In the genomic region with DNA sequence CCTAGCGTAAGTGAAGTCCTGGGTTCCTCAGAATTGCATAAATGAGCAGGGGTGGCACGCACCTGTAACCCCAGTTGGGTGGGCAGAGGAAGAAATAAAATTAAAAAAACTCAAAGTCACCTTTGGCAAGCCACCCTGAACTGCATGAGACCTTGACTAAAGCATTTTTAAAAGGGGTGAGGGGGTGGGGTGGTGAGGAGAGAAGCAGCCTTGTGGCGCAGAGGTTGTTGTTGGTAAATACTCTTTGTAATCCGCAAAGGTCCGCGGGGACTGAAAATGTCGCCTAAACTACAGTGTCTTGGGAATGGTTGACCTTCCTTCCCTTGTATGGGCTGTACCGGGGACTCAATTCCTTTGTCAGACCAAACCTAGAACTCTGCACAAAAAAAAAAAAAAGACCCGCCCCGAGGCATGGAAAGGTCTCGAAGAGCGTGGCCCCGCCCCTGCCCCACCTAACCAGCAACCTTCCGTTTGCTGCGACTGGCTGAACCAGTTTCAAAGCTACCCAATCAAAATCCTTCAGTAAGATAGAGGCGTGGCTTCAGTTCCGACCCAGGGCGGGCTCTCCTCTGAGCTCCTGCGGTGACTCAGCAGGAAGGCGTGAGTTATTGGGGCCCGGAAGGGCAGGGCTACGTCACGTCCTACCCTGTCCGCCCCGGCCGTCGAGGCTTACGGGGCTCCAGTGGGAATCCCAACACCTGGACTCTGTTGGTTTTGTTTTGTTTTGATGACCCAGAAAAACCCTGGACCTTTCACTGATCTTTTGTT, we compare ENCODE assay signal across 8 mouse cellular contexts. TPM values are rescaled to one million over a fixed set of nuclear protein-coding genes. Genes with fewer than 3 reads are reported as not detected.
DNase-seq lines count a peak whose midpoint lies in the region; ATAC-seq and TF ChIP-seq lines count a peak whose summit lies in the region.

No protein-coding gene starts in this region.

- H3K4me2 ChIP-seq in embryonic facial prominence, embryonic 14.5 days (ENCODE audit: low read depth, low read length): peak overlapping the region; percentile 62
- peak overlapping the region; percentile 61 for H3K4me2 ChIP-seq in limb, embryonic 13.5 days (replicated peaks)
- peak overlapping the region; percentile 61 for H3K4me2 ChIP-seq in midbrain, embryonic 16.5 days (ENCODE audit: low read length)

- WGBS in embryonic facial prominence, embryonic 14.5 days: 7% methylated on average over 27 of the region's 28 CpGs
- WGBS in heart, adult 2 months: 7% methylated on average over 28 of the region's 28 CpGs
- 9% methylated on average over 28 of the region's 28 CpGs for WGBS in limb, embryonic 13.5 days
- WGBS in midbrain, embryonic 16.5 days: 8% methylated on average over 28 of the region's 28 CpGs

- peaks cover 20% of the 10 kb centered on the region for H3K4me1 ChIP-seq in embryonic facial prominence, embryonic 14.5 days (ENCODE audit: control insufficient read depth, insufficient read depth, low read length)
- H3K4me1 ChIP-seq in heart, adult 2 months (ENCODE audit: control insufficient read depth, insufficient read depth, low read length): peaks cover 11% of the 10 kb centered on the region
- H3K4me1 ChIP-seq in limb, embryonic 13.5 days: peaks cover 19% of the 10 kb centered on the region
- H3K4me1 ChIP-seq in midbrain, embryonic 16.5 days (ENCODE audit: control insufficient read depth, insufficient read depth, low read length): peaks cover 14% of the 10 kb centered on the region; the same call in 1 of the 2 replicates

- DNase-seq in 3134 (ENCODE audit: extremely low read depth, insufficient read length, low spot score): peak; percentile 92
- DNase-seq in adrenal gland, postnatal 4 days (ENCODE audit: low spot score in 2 of 2): peak; percentile 72 to 84
- peak; percentile 100 for DNase-seq in embryonic facial prominence, embryonic 14.5 days (ENCODE audit: low spot score)
- DNase-seq in heart, adult 2 months: peak; percentile 90 to 97
- DNase-seq in kidney, adult 8-10 months: peak; percentile 96 to 99
- DNase-seq in spleen, postnatal 10 days (ENCODE audit: low spot score in 2 of 2): peak; percentile 84 to 95

- TF ChIP-seq POLR2A in heart, adult 2 months (IDR thresholded peaks at IDR 0.05; ENCODE audit: insufficient read depth, low read depth, low read length): peak; percentile 92

- intact Hi-C loops in heart, adult 2 months (cut with DNase I): loop anchor here (1.0 kb wide), 1 partner anchor 69 kb away; no protein-coding TSS in a partner anchor

- peak overlapping the region; percentile 37 for H3K4me3 ChIP-seq in embryonic facial prominence, embryonic 14.5 days (ENCODE audit: low read depth, low read length)
- peak overlapping the region; percentile 43 for H3K4me3 ChIP-seq in heart, adult 2 months
- H3K4me3 ChIP-seq in limb, embryonic 13.5 days: peak overlapping the region; percentile 41
- peak overlapping the region; percentile 34 for H3K4me3 ChIP-seq in midbrain, embryonic 16.5 days (ENCODE audit: low read depth, low read length)

- H3K9ac ChIP-seq in embryonic facial prominence, embryonic 14.5 days (ENCODE audit: low read depth, low read length): peak overlapping the region; percentile 52
- H3K9ac ChIP-seq in heart, adult 2 months (ENCODE audit: low read depth, low read length): peak overlapping the region; percentile 70
- H3K9ac ChIP-seq in limb, embryonic 13.5 days: peak overlapping the region; percentile 36
- H3K9ac ChIP-seq in midbrain, embryonic 16.5 days (ENCODE audit: low read depth, low read length): peak overlapping the region; percentile 58

- no peaks in the 10 kb centered on the region for H3K9me3 ChIP-seq in embryonic facial prominence, embryonic 14.5 days (ENCODE audit: control insufficient read depth, low read length)
- no peaks in the 10 kb centered on the region for H3K9me3 ChIP-seq in limb, embryonic 13.5 days
- H3K9me3 ChIP-seq in midbrain, embryonic 16.5 days (replicated peaks; ENCODE audit: control insufficient read depth, low read length, poor library complexity, severe bottlenecking): no peaks in the 10 kb centered on the region

- H3K36me3 ChIP-seq in embryonic facial prominence, embryonic 14.5 days (ENCODE audit: control insufficient read depth, insufficient read depth, low read length): no peaks in the 10 kb centered on the region
- H3K36me3 ChIP-seq in heart, adult 2 months (ENCODE audit: control insufficient read depth, insufficient read depth, low read length): peaks cover 2% of the 10 kb centered on the region; the same call in 1 of the 2 replicates
- no peaks in the 10 kb centered on the region for H3K36me3 ChIP-seq in limb, embryonic 13.5 days
- no peaks in the 10 kb centered on the region for H3K36me3 ChIP-seq in midbrain, embryonic 16.5 days (ENCODE audit: control insufficient read depth, insufficient read depth, low read length)

- no peaks in the 10 kb centered on the region for H3K79me2 ChIP-seq in heart, adult 2 months (replicated peaks; ENCODE audit: control insufficient read depth, insufficient read depth, low read length)

- peak overlapping the region; percentile 90 for H3K27ac ChIP-seq in embryonic facial prominence, embryonic 14.5 days (replicated peaks; ENCODE audit: low read depth, low read length)
- H3K27ac ChIP-seq in heart, adult 2 months: peak overlapping the region; percentile 95
- H3K27ac ChIP-seq in limb, embryonic 13.5 days: peak overlapping the region; percentile 82
- H3K27ac ChIP-seq in midbrain, embryonic 16.5 days (ENCODE audit: low read length): peak overlapping the region; percentile 87

- no peak for TF ChIP-seq CTCF in heart, adult 2 months (IDR thresholded peaks at IDR 0.05)

- TF ChIP-seq EP300 in heart, adult 2 months (IDR thresholded peaks at IDR 0.05; ENCODE audit: insufficient read depth, low read depth, low read length): peak; percentile 55; the same call in 1 of the 2 replicates

- ATAC-seq in embryonic facial prominence, embryonic 14.5 days (ENCODE audit: low read depth): peak; percentile 90
- peak; percentile 86 for ATAC-seq in limb, embryonic 13.5 days (ENCODE audit: low FRiP score, low read depth)
- peak; percentile 80 for ATAC-seq in midbrain, embryonic 16.5 days

- no peaks in the 10 kb centered on the region for H3K27me3 ChIP-seq in embryonic facial prominence, embryonic 14.5 days (replicated peaks; ENCODE audit: control insufficient read depth, insufficient read depth, low read length)
- no peaks in the 10 kb centered on the region for H3K27me3 ChIP-seq in heart, adult 2 months (ENCODE audit: control insufficient read depth, insufficient read depth, low read length)
- no peaks in the 10 kb centered on the region for H3K27me3 ChIP-seq in limb, embryonic 13.5 days
- H3K27me3 ChIP-seq in midbrain, embryonic 16.5 days (ENCODE audit: control insufficient read depth, insufficient read depth, low read depth, low read length): no peaks in the 10 kb centered on the region

RNA-seq across cellular contexts. Expression of gene Ssc4d, which starts 16.9 kb away (rescaled TPM):
- 1 to 10 TPM; 6.7 to 8.1 TPM for total RNA-seq in adrenal gland, postnatal 4 days (2021)
- polyA plus RNA-seq in embryonic facial prominence, embryonic 14.5 days (2014; fragmentation: Nextera tagmentation; extraction: Ambion mirVana): 3.2 and 4.7 TPM in 2 replicates
- total RNA-seq in heart, adult 2 months (2021): under 1 TPM; 0.09 to 0.21 TPM
- polyA plus RNA-seq in heart, adult 2 months (2012; rRNA removed): 1.0 and 1.6 TPM in 2 replicates
- 4.4 and 4.5 TPM in 2 replicates for polyA plus RNA-seq in limb, embryonic 13.5 days (2015; fragmentation: Nextera tagmentation; extraction: Ambion mirVana)
- 1.8 and 1.9 TPM in 2 replicates for polyA plus RNA-seq in midbrain, embryonic 16.5 days (2015; fragmentation: Nextera tagmentation; extraction: Ambion mirVana)

RNA-seq across cellular contexts. Expression of gene Zp3, which starts 22.5 kb away (rescaled TPM):
- under 1 TPM in 1 of 2 experiments, not detected in 1; 0.45 TPM for total RNA-seq in adrenal gland, postnatal 4 days (2021)
- polyA plus RNA-seq in embryonic facial prominence, embryonic 14.5 days (2014; fragmentation: Nextera tagmentation; extraction: Ambion mirVana): 0.58 and 0.77 TPM in 2 replicates
- total RNA-seq in heart, adult 2 months (2021): not detected
- not detected in 2 replicates for polyA plus RNA-seq in heart, adult 2 months (2012; rRNA removed)
- polyA plus RNA-seq in limb, embryonic 13.5 days (2015; fragmentation: Nextera tagmentation; extraction: Ambion mirVana): 0.22 and 0.47 TPM in 2 replicates
- 0.23 TPM in 1 of 2 replicates, not detected in the other for polyA plus RNA-seq in midbrain, embryonic 16.5 days (2015; fragmentation: Nextera tagmentation; extraction: Ambion mirVana)

RNA-seq across cellular contexts. Expression of gene Ywhag, which starts 23.0 kb away (rescaled TPM):
- total RNA-seq in adrenal gland, postnatal 4 days (2021): 100 to 1,000 TPM; 285 to 303 TPM
- polyA plus RNA-seq in embryonic facial prominence, embryonic 14.5 days (2014; fragmentation: Nextera tagmentation; extraction: Ambion mirVana): 97.4 and 101 TPM in 2 replicates
- 100 to 1,000 TPM; 275 to 304 TPM for total RNA-seq in heart, adult 2 months (2021)
- 99.0 and 116 TPM in 2 replicates for polyA plus RNA-seq in heart, adult 2 months (2012; rRNA removed)
- 155 and 168 TPM in 2 replicates for polyA plus RNA-seq in limb, embryonic 13.5 days (2015; fragmentation: Nextera tagmentation; extraction: Ambion mirVana)
- 1,035 and 1,054 TPM in 2 replicates for polyA plus RNA-seq in midbrain, embryonic 16.5 days (2015; fragmentation: Nextera tagmentation; extraction: Ambion mirVana)

RNA-seq across cellular contexts. Expression of gene Dtx2, which starts 37.2 kb away (rescaled TPM):
- total RNA-seq in adrenal gland, postnatal 4 days (2021): 10 to 100 TPM; 18.6 to 19.0 TPM
- 25.2 and 25.7 TPM in 2 replicates for polyA plus RNA-seq in embryonic facial prominence, embryonic 14.5 days (2014; fragmentation: Nextera tagmentation; extraction: Ambion mirVana)
- 1 to 10 TPM; 6.3 to 7.3 TPM for total RNA-seq in heart, adult 2 months (2021)
- 9.7 and 10.9 TPM in 2 replicates for polyA plus RNA-seq in heart, adult 2 months (2012; rRNA removed)
- polyA plus RNA-seq in limb, embryonic 13.5 days (2015; fragmentation: Nextera tagmentation; extraction: Ambion mirVana): 35.2 and 37.9 TPM in 2 replicates
- 24.0 and 26.1 TPM in 2 replicates for polyA plus RNA-seq in midbrain, embryonic 16.5 days (2015; fragmentation: Nextera tagmentation; extraction: Ambion mirVana)

Comparison
In these comparisons a context has a peak if more than half of its experiments do, and no peak if none do; other contexts are left out.
1. Peak in every context shown above with its lines: DNase-seq, ATAC-seq, H3K4me3 ChIP-seq and H3K27ac ChIP-seq.